Mouse (Mus musculus): ENCODE measurements around the gene Nfam1. TPM values are rescaled to one million over a fixed set of nuclear protein-coding genes. Genes with fewer than 3 reads are reported as not detected.
"Not testable (repeated sequence)": the region's sequence is repeated elsewhere in the genome, so short reads cannot be mapped to it uniquely, and the experiment has no call there.

The Nfam1 gene
- 5.6 and 7.4 TPM in 2 replicates for polyA plus RNA-seq (2015; fragmentation: Nextera tagmentation; extraction: Ambion mirVana)

GRCm38 (mm10) chr15:83032981-83033541 is at the start of gene Nfam1:
Nfam1 (minus strand) TSS chr15:83033306.
- peak within 1 kb of the TSS; percentile 23 for H3K4me3 ChIP-seq (replicated peaks; ENCODE audit: low read length)
- H3K9me3 ChIP-seq (replicated peaks; ENCODE audit: control insufficient read depth, low read length), result no peaks in the 10 kb centered on the region
- peaks cover 9% of the 10 kb centered on the region; the same call in 1 of the 2 replicates for H3K27me3 ChIP-seq (ENCODE audit: control insufficient read depth, insufficient read depth, low read length)
- peak within 1 kb of the TSS; percentile 22; the same call in 1 of the 2 replicates for H3K9ac ChIP-seq (ENCODE audit: low read length)
- no peak for ATAC-seq (ENCODE audit: insufficient read depth, low FRiP score)
- H3K4me2 ChIP-seq (ENCODE audit: low read depth, low read length), result 0 out of 2 replicates have a peak within 1 kb of the TSS, but pooled peaks have one; percentile 5
- 0 out of 2 replicates have a peak within 1 kb of the TSS, but pooled peaks have one; percentile 34 for H3K27ac ChIP-seq (ENCODE audit: low read length)
- no peaks in the 10 kb centered on the region for H3K36me3 ChIP-seq (ENCODE audit: control insufficient read depth, insufficient read depth, low read length)
- peaks cover 35% of the 10 kb centered on the region for H3K4me1 ChIP-seq (ENCODE audit: control insufficient read depth, insufficient read depth, low read length)
- whole genome bisulfite sequencing, result 47% methylated on average over 17 of the region's 17 CpGs

GRCm38 (mm10) chr15:83075607-83076525 is 42.8 kb upstream of the Nfam1 start:
- 38% methylated on average over 27 of the region's 27 CpGs for WGBS
- H3K9me3 ChIP-seq (replicated peaks; ENCODE audit: control insufficient read depth, low read length), result no peaks in the 10 kb centered on the region

GRCm38 (mm10) chr15:83074179-83074578 is 41.1 kb upstream of the Nfam1 start:
- Histone ChIP-seq H3K27me3 (ENCODE audit: control insufficient read depth, insufficient read depth, low read length) (no peaks in the 10 kb centered on the region), H3K4me3 (replicated peaks; ENCODE audit: low read length) (no peak overlapping the region), H3K4me1 (ENCODE audit: control insufficient read depth, insufficient read depth, low read length) (no peaks in the 10 kb centered on the region), H3K9ac (ENCODE audit: low read length) (no peak overlapping the region), H3K27ac (ENCODE audit: low read length) (no peak overlapping the region), H3K4me2 (ENCODE audit: low read depth, low read length) (no peak overlapping the region), H3K9me3 (replicated peaks; ENCODE audit: control insufficient read depth, low read length) (no peaks in the 10 kb centered on the region), H3K36me3 (ENCODE audit: control insufficient read depth, insufficient read depth, low read length) (no peaks in the 10 kb centered on the region)
- WGBS, result 81% methylated on average over 4 of the region's 4 CpGs
- ATAC-seq (ENCODE audit: insufficient read depth, low FRiP score), result no peak

More at GRCm38 (mm10) chr15:83075607-83076525, 42.8 kb upstream of the Nfam1 start:
- H3K4me1 ChIP-seq (ENCODE audit: control insufficient read depth, insufficient read depth, low read length), result no peaks in the 10 kb centered on the region
- H3K27me3 ChIP-seq (ENCODE audit: control insufficient read depth, insufficient read depth, low read length), result no peaks in the 10 kb centered on the region
- no peak overlapping the region for H3K27ac ChIP-seq (ENCODE audit: low read length)
- H3K4me2 ChIP-seq (ENCODE audit: low read depth, low read length), result no peak overlapping the region
- no peak for ATAC-seq (ENCODE audit: insufficient read depth, low FRiP score)
- no peak overlapping the region for H3K4me3 ChIP-seq (replicated peaks; ENCODE audit: low read length)
- H3K36me3 ChIP-seq (ENCODE audit: control insufficient read depth, insufficient read depth, low read length), result no peaks in the 10 kb centered on the region
- H3K9ac ChIP-seq (ENCODE audit: low read length), result no peak overlapping the region

- Histone ChIP-seq H3K9ac (ENCODE audit: low read length) (no peak overlapping the region), H3K4me3 (replicated peaks; ENCODE audit: low read length) (no peak overlapping the region), H3K36me3 (ENCODE audit: control insufficient read depth, insufficient read depth, low read length) (no peaks in the 10 kb centered on the region), H3K9me3 (replicated peaks; ENCODE audit: control insufficient read depth, low read length) (no peaks in the 10 kb centered on the region), H3K4me1 (ENCODE audit: control insufficient read depth, insufficient read depth, low read length) (no peaks in the 10 kb centered on the region), H3K4me2 (ENCODE audit: low read depth, low read length) (no peak overlapping the region), H3K27ac (ENCODE audit: low read length) (no peak overlapping the region), H3K27me3 (ENCODE audit: control insufficient read depth, insufficient read depth, low read length) (no peaks in the 10 kb centered on the region)
- WGBS, result 84% methylated on average over 5 of the region's 5 CpGs
- no peak for ATAC-seq (ENCODE audit: insufficient read depth, low FRiP score)
These were observed 38.6 kb upstream of the Nfam1 start for GRCm38 (mm10) chr15:83071752-83072151.

GRCm38 (mm10) chr15:83070942-83071341 is 37.8 kb upstream of the Nfam1 start:
- Histone ChIP-seq H3K4me2 (ENCODE audit: low read depth, low read length) (no peak overlapping the region), H3K27ac (ENCODE audit: low read length) (no peak overlapping the region), H3K9me3 (replicated peaks; ENCODE audit: control insufficient read depth, low read length) (no peaks in the 10 kb centered on the region), H3K9ac (ENCODE audit: low read length) (no peak overlapping the region), H3K27me3 (ENCODE audit: control insufficient read depth, insufficient read depth, low read length) (no peaks in the 10 kb centered on the region), H3K36me3 (ENCODE audit: control insufficient read depth, insufficient read depth, low read length) (no peaks in the 10 kb centered on the region), H3K4me3 (replicated peaks; ENCODE audit: low read length) (no peak overlapping the region), H3K4me1 (ENCODE audit: control insufficient read depth, insufficient read depth, low read length) (no peaks in the 10 kb centered on the region)
- ATAC-seq (ENCODE audit: insufficient read depth, low FRiP score), result peak; percentile 72; the same call in 1 of the 2 replicates
- 30% methylated on average over 3 of the region's 3 CpGs for WGBS

GRCm38 (mm10) chr15:83068270-83068669 is 35.2 kb upstream of the Nfam1 start:
- ATAC-seq (ENCODE audit: insufficient read depth, low FRiP score), result no peak
- Histone ChIP-seq H3K9ac (ENCODE audit: low read length) (no peak overlapping the region), H3K4me2 (ENCODE audit: low read depth, low read length) (no peak overlapping the region), H3K27me3 (ENCODE audit: control insufficient read depth, insufficient read depth, low read length) (no peaks in the 10 kb centered on the region), H3K4me3 (replicated peaks; ENCODE audit: low read length) (no peak overlapping the region), H3K4me1 (ENCODE audit: control insufficient read depth, insufficient read depth, low read length) (no peaks in the 10 kb centered on the region), H3K27ac (ENCODE audit: low read length) (no peak overlapping the region), H3K36me3 (ENCODE audit: control insufficient read depth, insufficient read depth, low read length) (no peaks in the 10 kb centered on the region), H3K9me3 (replicated peaks; ENCODE audit: control insufficient read depth, low read length) (no peaks in the 10 kb centered on the region)
- WGBS, result 89% methylated on average over 5 of the region's 5 CpGs

GRCm38 (mm10) chr15:83065543-83065942 is 32.4 kb upstream of the Nfam1 start:
- no peaks in the 10 kb centered on the region for H3K9me3 ChIP-seq (replicated peaks; ENCODE audit: control insufficient read depth, low read length)
- 59% methylated on average over 4 of the region's 4 CpGs for WGBS
- ATAC-seq (ENCODE audit: insufficient read depth, low FRiP score), result no peak

GRCm38 (mm10) chr15:83062582-83062981 is 29.5 kb upstream of the Nfam1 start:
- not testable (repeated sequence) for ATAC-seq (ENCODE audit: insufficient read depth, low FRiP score); H3K36me3 ChIP-seq (ENCODE audit: control insufficient read depth, insufficient read depth, low read length); H3K9ac ChIP-seq (ENCODE audit: low read length); H3K4me1 ChIP-seq (ENCODE audit: control insufficient read depth, insufficient read depth, low read length); H3K4me3 ChIP-seq (replicated peaks; ENCODE audit: low read length); H3K4me2 ChIP-seq (ENCODE audit: low read depth, low read length); H3K9me3 ChIP-seq (replicated peaks; ENCODE audit: control insufficient read depth, low read length); H3K27ac ChIP-seq (ENCODE audit: low read length); H3K27me3 ChIP-seq (ENCODE audit: control insufficient read depth, insufficient read depth, low read length)
- WGBS, result 96% methylated on average over 2 of the region's 2 CpGs

More at GRCm38 (mm10) chr15:83065543-83065942, 32.4 kb upstream of the Nfam1 start:
- no peak overlapping the region for H3K4me3 ChIP-seq (replicated peaks; ENCODE audit: low read length)
- H3K27ac ChIP-seq (ENCODE audit: low read length), result no peak overlapping the region
- no peaks in the 10 kb centered on the region for H3K27me3 ChIP-seq (ENCODE audit: control insufficient read depth, insufficient read depth, low read length)
- H3K36me3 ChIP-seq (ENCODE audit: control insufficient read depth, insufficient read depth, low read length), result no peaks in the 10 kb centered on the region
- no peak overlapping the region for H3K4me2 ChIP-seq (ENCODE audit: low read depth, low read length)
- H3K4me1 ChIP-seq (ENCODE audit: control insufficient read depth, insufficient read depth, low read length), result no peaks in the 10 kb centered on the region
- no peak overlapping the region for H3K9ac ChIP-seq (ENCODE audit: low read length)

GRCm38 (mm10) chr15:83061689-83062088 is 28.6 kb upstream of the Nfam1 start:
- Histone ChIP-seq H3K9me3 (replicated peaks; ENCODE audit: control insufficient read depth, low read length) (no peaks in the 10 kb centered on the region), H3K9ac (ENCODE audit: low read length) (no peak overlapping the region), H3K36me3 (ENCODE audit: control insufficient read depth, insufficient read depth, low read length) (no peaks in the 10 kb centered on the region), H3K27ac (ENCODE audit: low read length) (no peak overlapping the region), H3K4me2 (ENCODE audit: low read depth, low read length) (no peak overlapping the region), H3K4me3 (replicated peaks; ENCODE audit: low read length) (no peak overlapping the region), H3K27me3 (ENCODE audit: control insufficient read depth, insufficient read depth, low read length) (no peaks in the 10 kb centered on the region), H3K4me1 (ENCODE audit: control insufficient read depth, insufficient read depth, low read length) (no peaks in the 10 kb centered on the region)
- ATAC-seq (ENCODE audit: insufficient read depth, low FRiP score), result peak; percentile 33; the same call in 1 of the 2 replicates
- WGBS, result 20% methylated on average over 5 of the region's 5 CpGs

Measured in stomach, embryonic 16.5 days (tissue).